Mouse (Mus musculus): ENCODE results near the gene Tk2. TPM values are rescaled to one million over a fixed set of nuclear protein-coding genes. Genes with fewer than 3 reads are reported as not detected.
"Not testable (repeated sequence)": the region's sequence is repeated elsewhere in the genome, so short reads cannot be mapped to it uniquely, and the experiment has no call there.

Gene Tk2
- 10 to 100 TPM; 79.2 to 80.0 TPM for total RNA-seq (2021)
- long read RNA-seq, experiment 1, transcript Tk2-202 (9 exons, 2,312 nt), result minor isoform, 26 of 135 reads
- long read RNA-seq, experiment 1, transcript Tk2-201 (10 exons, 2,406 nt), result major isoform, 50 of 135 reads
- long read RNA-seq, experiment 1, partial matches to known transcripts, result 5 of 135 reads
- long read RNA-seq, experiment 1, other reads (novel, unspliced or antisense), result 53 of 135 reads
- long read RNA-seq, experiment 2, transcript Tk2-202 (9 exons, 2,312 nt), result minor isoform, 11 of 68 reads
- long read RNA-seq, experiment 2, transcript Tk2-201 (10 exons, 2,406 nt), result major isoform, 18 of 68 reads
- long read RNA-seq, experiment 2, partial matches to known transcripts, result 0 of 68 reads
- long read RNA-seq, experiment 2, other reads (novel, unspliced or antisense), result 39 of 68 reads

- peak; percentile 85 to 90 for DNase-seq
Observed at GRCm38 (mm10) chr8:104248276-104248675, at the start of gene Tk2. Gene Tk2, minus strand, starts transcription at chr8:104248558.

- no peak for DNase-seq
Observed at GRCm38 (mm10) chr8:104294396-104294795, 46.0 kb upstream of the Tk2 start.

- peak in 1 of 2 experiments; percentile 22 for DNase-seq
Observed at GRCm38 (mm10) chr8:104293081-104293480, 44.7 kb upstream of the Tk2 start, which contains the start of gene Cmtm2a. Gene Cmtm2a, minus strand, starts transcription at chr8:104293181.

- DNase-seq, result no peak
Observed at GRCm38 (mm10) chr8:104268937-104269440, 20.6 kb upstream of the Tk2 start.

- no peak for DNase-seq
Observed at GRCm38 (mm10) chr8:104268368-104268767, 20.0 kb upstream of the Tk2 start.

- DNase-seq, result peak; percentile 52 to 61
Observed at GRCm38 (mm10) chr8:104264271-104264935, 16.0 kb upstream of the Tk2 start.

- not testable (repeated sequence) for DNase-seq
Observed at GRCm38 (mm10) chr8:104261802-104262201, 13.4 kb upstream of the Tk2 start.

GRCm38 (mm10) chr8:104253016-104253415, 4.7 kb upstream of the Tk2 start:
- peak; percentile 41 to 60 for DNase-seq

GRCm38 (mm10) chr8:104251461-104251860, 3.1 kb upstream of the Tk2 start:
- DNase-seq, result peak in 1 of 2 experiments; percentile 39

- DNase-seq, result peak; percentile 90 to 94
Observed at GRCm38 (mm10) chr8:104250439-104251367, 2.3 kb upstream of the Tk2 start, which contains the start of gene Cklf. Gene Cklf, plus strand, starts transcription at chr8:104250861.

- no peak for DNase-seq
Observed at GRCm38 (mm10) chr8:104249442-104249996, 1.2 kb upstream of the Tk2 start.

GRCm38 (mm10) chr8:104247908-104248275, 466 bp downstream of the Tk2 start:
- DNase-seq, result no peak

- DNase-seq, result peak in 1 of 2 experiments; percentile 48
Observed at GRCm38 (mm10) chr8:104247054-104247907, 1.1 kb downstream of the Tk2 start.

- DNase-seq, result no peak
Observed at GRCm38 (mm10) chr8:104246621-104247020, 1.7 kb downstream of the Tk2 start.

GRCm38 (mm10) chr8:104242038-104242644, 6.2 kb downstream of the Tk2 start:
- no peak for DNase-seq

- no peak for DNase-seq
Observed at GRCm38 (mm10) chr8:104239418-104239861, 8.9 kb downstream of the Tk2 start.

GRCm38 (mm10) chr8:104234573-104234972, 13.8 kb downstream of the Tk2 start:
- DNase-seq, result peak in 1 of 2 experiments; percentile 38

- no peak for DNase-seq
Observed at GRCm38 (mm10) chr8:104232919-104233318, 15.4 kb downstream of the Tk2 start.

- DNase-seq, result no peak
Observed at GRCm38 (mm10) chr8:104232039-104232438, 16.3 kb downstream of the Tk2 start.

- DNase-seq, result no peak
Observed at GRCm38 (mm10) chr8:104230377-104230776, 18.0 kb downstream of the Tk2 start.

Measured in adrenal gland, postnatal 36 days (tissue).